Mouse (Mus musculus) large intestine, adult 2 months (tissue): Measurements from ENCODE around the gene Rbl2. TPM values are rescaled to one million over a fixed set of nuclear protein-coding genes. Genes with fewer than 3 reads are reported as not detected.

ENCODE experiments used
- DNase-seq: peaks from one replicate; pipeline ENCODE4 v3.0.0-alpha.2; 2012; ENCODE audit warnings: low read depth, low spot score
- WGBS: fragments of 180-500 bp; shearing (Covaris S2); methylation state at CpG from one replicate; pipeline ENCODE4 v1.1.7; 2018; 5-methylcytosine and 5-hydroxymethylcytosine counted together
- polyA plus RNA-seq: library from polyadenylated mRNA; depleted of rRNA; stranded (reverse); fragments of >200 nt; gene quantifications from 2 replicates; pipeline ENCODE4 v1.2.3, GENCODE M21; 2012; rRNA removed

Gene Rbl2
- polyA plus RNA-seq, 1 experiment = 9.3 TPM

DNA sequence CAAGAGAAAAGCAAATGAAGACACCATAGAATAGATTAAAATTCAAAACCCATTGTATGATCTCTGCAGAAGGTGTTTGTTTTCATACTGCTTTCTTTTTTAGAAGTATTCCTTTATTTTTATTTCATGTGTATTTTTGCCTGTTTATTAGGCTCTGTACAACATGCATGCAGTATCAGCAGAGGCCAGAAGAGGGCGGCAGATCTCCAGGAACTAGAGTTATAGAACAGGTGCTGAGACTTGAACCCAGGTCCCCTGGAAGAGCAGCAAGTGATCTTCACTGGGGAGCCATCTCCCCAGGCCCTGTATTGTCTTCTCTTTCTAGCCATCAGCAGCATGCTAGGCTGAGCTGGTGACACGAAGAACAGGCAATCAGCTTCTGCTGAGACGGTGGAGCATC, 84.0 kb downstream of the Rbl2 start:
- 83% methylated on average over 3 of the region's 3 CpGs for WGBS
- no peak for DNase-seq

DNA sequence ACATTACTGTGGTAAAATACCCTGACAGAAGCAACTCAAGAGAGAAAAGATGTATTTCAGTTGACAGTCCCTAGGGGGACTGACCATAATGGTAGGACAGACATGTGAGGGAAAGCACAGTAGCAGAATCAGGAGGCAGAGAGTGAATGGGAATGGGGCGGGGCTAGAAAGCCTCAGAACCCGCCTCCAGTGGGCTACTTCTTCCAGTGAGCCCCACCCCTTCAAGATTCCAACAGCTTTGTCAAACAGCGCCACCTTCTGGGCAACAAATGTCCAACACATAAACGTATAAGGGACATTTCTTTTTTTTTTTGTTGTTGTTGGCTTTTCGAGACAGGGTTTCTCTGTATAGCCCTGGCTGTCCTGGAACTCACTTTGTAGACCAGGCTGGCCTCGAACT, 84.7 kb downstream of the Rbl2 start:
- no peak for DNase-seq
- 35% methylated on average over 6 of the region's 6 CpGs for WGBS

DNA sequence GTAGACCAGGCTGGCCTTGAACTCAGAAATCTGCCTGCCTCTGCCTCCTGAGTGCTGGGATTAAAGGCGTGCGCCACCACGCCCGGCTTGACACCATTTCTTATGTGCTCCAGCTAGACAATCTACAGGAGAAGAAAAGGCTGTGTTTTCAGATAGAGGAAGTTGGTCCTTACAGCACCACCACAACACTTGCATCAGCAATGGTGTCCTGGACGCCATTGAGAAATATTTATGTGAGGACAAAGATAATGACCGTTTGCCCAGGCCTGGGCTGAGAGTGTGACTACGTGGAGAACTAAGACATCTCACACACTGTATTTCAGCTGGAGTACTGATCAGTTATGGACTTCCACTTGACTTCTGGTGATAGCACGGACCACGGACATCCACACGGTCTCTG, 88.8 kb downstream of the Rbl2 start:
- no peak for DNase-seq
- WGBS = 91% methylated on average over 10 of the region's 10 CpGs

DNA sequence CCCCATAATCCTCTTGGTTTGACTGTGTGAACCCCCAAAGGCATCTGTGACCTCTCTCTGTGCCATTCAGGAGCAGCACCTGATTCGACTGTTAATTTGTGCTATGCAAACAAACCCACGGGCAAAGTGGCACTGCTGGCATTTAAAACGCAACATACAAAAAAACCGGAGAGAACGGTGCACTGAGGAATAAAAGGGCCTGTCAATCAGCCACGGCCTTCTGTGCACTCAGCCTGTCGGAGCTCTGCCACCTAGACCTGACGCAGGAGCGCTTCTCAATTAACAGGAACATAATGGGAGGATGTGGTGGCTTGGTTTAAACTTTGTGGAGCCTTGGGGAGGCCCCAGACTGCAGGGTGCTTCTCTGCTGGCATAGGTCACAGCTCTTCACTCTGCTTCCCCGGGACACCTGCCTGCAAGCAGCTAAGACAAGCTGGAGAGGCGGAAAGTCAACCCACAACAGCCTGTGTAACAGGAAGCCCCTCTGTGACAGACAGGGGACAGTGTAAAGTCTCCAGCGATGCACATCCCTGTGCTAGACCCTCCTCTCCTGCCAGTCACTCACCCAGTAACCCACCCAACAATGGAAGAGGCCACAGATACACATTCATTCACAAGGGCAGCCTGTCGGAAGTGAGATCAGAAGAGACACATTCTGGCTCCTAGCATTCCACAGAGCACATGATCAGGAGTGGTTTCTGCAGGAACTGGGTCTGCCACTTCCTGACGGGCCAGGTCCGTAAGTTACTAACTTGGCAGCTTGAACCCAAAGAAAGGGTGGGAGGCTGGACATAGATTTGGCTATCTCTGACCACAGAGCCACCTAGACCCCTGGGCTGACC, 90.3 kb downstream of the Rbl2 start:
- WGBS = 53% methylated on average over 15 of the region's 15 CpGs
- no peak for DNase-seq

DNA sequence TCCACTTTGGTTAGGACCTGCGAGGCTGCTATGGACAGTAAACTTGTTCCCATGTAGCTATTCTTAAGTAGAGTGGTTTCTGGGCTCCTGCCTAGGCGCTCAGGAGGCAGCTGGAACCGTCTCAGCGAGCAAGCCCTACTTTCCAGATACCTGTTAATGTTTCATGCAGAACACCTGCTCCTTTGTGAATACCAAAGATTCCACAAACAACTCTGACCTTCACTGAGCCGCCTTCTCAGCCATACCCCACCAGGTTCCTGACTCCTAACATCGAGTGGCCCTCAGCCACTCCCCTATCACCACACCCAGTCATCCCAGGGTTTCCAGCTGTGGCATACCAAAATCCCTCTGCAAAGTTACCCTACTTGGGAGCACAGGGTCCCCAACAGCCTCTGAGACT, 100.3 kb downstream of the Rbl2 start:
- DNase-seq = no peak
- 33% methylated on average over 6 of the region's 6 CpGs for WGBS

DNA sequence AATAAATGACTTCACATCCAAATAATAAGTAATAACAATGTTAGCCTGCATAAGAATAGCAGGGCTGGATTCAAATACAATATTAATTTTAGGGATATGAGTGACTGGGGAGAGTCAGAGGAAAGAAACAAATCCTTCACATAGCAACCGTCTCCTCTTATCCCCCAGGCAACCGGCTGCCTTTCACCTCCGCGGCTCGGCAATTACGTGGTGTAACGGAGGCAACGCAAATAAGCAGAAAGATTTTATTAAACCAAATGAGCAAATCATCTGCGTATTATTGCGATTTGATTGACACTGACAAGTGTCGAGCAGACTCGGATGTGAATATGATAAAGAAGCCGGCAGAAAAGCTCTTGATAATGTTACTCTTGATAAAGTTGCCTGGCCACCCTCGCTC, 101.1 kb downstream of the Rbl2 start:
- no peak for DNase-seq
- 77% methylated on average over 14 of the region's 14 CpGs for WGBS

DNA sequence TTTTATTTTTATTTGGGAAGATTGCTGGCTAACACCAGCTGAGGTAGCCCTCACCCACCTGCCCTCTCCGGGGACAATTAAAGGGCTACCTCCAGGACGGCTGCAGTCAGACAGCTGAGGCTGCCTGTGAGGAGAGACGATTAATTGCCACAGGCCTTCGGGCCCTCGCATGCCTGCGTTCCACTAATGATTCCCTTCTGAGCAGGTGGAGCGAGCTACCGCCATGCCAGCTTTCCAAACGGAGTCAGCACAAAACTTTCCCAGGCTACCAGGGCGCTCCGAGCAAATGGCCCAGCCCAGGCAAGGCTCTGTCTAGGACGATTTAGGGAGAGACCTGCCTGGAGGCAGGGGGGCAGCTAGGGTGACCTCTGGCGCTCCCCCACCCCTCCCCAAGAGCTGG, 101.7 kb downstream of the Rbl2 start:
- 71% methylated on average over 13 of the region's 13 CpGs for WGBS
- no peak for DNase-seq

Other genes with a start within 250 kb of the Rbl2 start
- 609 and 758 TPM in 2 replicates for gene Chd9, start 241.7 kb upstream of the Rbl2 start, polyA plus RNA-seq
- gene Aktip, start 129.9 kb downstream of the Rbl2 start, polyA plus RNA-seq = 33.4 and 33.6 TPM in 2 replicates
- 0.51 and 1.2 TPM in 2 replicates for gene Rpgrip1l, start 243.2 kb downstream of the Rbl2 start, polyA plus RNA-seq
- gene Fto, start 243.5 kb downstream of the Rbl2 start, polyA plus RNA-seq = 16.0 and 19.0 TPM in 2 replicates